Mouse (Mus musculus): Measurements from ENCODE around the gene Tpsab1.

Gene Tpsab1

DNA sequence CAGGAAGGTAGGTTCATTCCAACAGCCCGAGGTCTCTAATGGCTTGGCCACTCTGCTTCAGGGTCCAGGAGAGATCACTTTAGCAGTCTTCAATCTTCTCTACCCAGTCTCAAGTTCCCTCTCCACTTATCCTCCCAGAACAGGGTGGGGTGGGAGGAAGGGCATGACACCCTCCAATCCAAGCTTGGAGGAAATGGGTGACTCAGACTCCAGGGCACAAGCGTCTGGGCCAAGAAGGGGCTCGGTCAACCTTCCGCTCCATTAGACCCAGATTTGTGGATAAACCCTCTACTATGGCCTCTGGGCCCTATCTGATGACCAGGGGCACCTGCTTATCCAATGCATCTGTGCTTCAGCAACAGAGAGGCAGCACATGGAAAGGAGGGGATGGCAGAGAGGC is at the start of gene Tpsab1:
Gene Tpsab1 (minus strand): TSS at position 101 of the 400 bp plus-strand sequence.
- no peak for DNase-seq (ENCODE audit: low spot score)

DNA sequence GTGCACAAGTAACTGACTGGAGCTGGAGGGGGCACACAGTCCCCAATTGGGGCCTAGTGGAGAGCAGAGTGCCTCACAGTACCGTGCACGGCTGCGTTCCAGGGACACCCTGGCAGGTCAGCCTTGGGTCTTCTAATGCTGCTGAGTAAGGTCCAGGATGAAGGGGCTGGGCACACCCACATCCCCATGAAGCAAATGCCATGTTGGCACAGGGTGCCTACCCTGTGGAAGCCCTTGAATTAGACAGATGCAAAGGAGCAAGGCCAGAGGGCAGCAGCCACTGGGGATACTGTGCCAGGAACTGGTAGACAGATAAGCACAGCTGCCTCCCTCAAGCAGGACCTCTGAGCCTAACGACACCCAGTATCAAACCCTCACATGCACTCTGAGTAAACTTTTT is 49.2 kb upstream of the Tpsab1 start:
- DNase-seq (ENCODE audit: low spot score), result no peak

DNA sequence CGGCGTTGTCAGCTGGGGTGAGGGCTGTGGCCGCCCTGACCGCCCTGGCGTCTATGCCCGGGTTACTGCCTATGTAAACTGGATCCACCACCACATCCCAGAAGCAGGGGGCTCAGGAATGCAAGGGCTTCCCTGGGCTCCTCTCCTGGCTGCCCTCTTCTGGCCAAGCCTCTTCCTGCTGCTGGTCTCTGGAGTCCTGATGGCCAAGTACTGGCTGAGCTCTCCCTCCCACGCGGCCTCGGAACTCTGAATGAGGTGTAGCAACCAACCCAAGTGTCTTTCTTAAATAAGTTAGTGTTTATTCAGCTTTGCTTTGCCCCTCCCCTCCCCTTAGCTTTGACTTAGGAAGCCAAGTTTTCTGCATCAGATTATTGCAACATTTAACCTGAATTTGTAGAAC is 28.6 kb upstream of the Tpsab1 start:
- DNase-seq (ENCODE audit: low spot score), result no peak

DNA sequence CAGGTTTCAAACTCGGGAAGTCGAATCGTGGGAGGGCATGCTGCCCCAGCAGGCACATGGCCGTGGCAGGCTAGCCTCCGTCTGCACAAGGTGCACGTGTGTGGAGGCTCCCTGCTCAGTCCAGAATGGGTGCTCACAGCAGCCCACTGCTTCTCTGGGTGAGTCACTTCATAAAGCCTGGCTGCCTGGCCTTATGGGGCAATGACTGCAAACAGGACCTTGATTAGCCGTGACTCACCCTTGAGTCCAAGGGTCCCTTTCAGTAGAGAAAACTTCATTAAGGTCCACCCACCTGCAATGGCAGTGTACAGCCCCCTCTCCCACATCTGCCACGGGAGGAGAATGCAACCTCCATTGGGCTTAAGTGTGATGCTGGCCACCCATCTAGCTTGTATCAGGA is 27.1 kb upstream of the Tpsab1 start:
- DNase-seq (ENCODE audit: low spot score), result no peak

DNA sequence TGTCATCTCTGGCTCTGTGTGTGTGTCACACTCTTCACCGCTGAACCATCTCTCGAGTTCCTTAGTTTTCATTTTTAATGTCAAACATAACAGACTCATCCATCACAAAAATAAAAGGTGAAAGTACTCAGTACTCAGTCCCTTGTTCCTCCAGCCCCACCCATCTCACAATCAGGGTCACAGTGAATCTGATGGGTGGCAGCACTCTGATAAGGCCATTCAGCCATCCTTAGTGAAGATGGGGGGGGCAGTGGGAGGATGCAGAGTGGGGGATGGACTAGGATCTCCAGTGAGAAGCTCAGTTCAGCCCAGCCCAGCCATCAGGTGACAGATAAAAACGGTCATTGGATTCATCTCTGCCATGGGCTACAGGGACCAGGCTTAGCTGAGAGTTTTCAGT is 23.6 kb upstream of the Tpsab1 start, which contains the start of gene Tpsg1:
Gene Tpsg1 (plus strand): TSS at position 301 of the 400 bp plus-strand sequence.
- no peak for DNase-seq (ENCODE audit: low spot score)

DNA sequence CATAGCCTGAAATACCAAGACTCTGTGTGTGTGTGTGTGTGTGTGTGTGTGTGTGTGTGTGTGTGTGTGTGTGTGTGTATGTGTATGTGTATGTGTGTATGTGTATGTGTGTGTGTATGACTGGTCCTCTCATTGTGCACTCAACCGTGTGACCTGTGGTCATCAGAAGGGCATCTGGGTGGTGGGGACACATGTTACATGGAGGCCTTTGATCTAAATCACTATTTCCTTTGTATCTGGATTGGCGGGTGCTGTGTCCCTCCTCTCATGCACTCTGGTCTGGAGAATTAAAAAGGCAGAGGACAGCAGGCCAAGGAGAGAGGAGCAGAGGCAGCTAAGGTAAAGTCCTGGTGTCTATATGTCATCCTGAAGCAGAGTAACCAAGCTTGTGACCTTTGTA is 20.6 kb upstream of the Tpsab1 start, which contains the start of gene Tpsb2:
Gene Tpsb2 (plus strand): TSS at position 301 of the 400 bp plus-strand sequence.
- no peak for DNase-seq (ENCODE audit: low spot score)

DNA sequence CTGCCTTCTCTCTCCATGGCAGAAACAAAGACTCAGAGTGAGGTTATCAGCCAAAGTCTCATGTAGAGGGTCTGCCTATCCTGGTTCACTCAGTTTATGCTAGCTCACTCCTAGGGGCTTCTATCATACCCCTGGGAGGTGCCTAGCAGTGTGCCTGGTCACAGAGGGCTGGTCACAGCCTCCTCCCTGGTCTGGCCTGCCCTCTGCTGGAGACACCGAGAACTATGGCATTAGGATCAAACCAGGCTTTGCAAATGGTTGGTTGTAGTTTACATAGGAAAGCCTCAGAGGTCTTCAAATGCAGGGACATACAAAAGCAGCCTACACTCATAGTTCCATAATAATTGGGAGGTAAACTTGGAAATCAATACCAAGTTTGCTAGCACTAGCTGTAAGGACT is 18.4 kb upstream of the Tpsab1 start:
- peak; percentile 10 for DNase-seq (ENCODE audit: low spot score)

DNA sequence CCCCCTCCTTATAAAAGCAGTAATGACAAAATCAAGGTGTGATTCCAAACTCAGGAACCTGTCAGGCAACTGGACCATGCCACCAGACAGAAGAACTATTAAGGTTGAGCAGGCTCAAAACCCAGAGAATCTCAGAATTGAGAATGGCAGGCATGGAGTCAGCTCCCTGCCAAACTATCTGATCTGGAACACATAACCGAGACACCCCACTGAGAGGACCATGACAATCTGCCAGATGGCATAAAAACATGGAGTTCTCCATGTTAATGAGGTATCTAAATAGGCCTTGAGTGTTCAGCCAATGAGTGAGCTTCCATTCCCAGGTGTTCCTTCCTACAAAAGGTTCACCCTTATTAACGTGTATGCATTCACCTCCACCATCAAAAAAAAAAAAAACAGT is 15.9 kb upstream of the Tpsab1 start:
- DNase-seq (ENCODE audit: low spot score), result no peak

DNA sequence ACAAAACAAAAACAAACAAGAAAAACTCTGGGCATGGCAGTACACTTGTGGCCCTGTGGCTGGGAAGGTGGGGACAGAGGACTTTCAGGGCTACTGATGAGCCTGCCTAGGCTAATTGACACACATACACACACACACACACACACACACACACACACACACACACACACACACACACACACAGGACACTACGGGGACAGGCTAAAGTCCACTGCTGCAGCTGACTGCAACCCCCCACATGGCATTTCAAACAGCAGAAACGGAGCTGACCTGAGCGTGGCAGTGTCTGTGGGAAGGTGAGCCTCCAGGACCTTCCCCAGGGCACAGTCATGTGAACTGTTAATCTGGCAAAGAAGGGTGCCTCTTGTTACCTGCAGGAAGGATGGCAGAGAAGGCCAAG is 3.9 kb downstream of the Tpsab1 start:
- no peak for DNase-seq (ENCODE audit: low spot score)

DNA sequence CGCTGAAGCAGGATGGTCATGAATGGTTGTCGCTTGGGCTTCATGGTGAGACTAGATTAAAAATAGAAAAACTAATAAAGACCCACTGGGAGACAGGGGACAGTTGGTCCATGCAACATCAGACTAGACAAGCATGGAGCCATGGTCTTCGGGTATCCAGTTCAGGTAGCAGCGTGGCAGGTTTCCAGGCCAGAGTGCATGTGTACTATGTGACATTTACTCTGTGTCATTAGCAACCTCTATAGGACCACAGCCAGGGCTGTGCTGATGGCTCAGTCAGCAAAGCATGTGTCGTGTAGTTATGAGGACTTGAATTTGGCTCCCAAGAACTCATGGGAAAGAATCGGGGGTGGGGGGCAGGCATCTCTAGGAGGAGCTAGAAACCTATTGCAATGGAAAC is 5.4 kb downstream of the Tpsab1 start:
- no peak for DNase-seq (ENCODE audit: low spot score)

DNA sequence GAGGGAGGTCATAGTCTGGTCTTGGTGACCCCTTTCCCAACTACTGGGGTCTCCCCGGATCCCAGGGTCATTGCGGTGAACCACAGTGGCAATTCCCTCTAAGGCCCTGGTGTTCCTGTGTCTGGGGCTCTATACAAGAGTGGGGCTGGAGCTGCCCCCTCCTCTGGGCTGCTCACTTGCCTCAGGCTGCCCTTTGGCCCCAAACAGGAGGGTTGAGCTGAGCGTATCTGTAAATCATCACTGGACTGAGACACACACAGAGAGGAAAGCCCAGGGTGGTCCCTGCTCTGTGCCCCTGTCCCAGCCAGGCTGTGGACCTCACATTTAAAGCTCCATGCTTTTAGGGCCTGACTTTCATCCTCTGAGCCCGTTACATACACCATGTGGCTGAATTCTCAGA is 7.1 kb downstream of the Tpsab1 start:
- DNase-seq (ENCODE audit: low spot score), result no peak

DNA sequence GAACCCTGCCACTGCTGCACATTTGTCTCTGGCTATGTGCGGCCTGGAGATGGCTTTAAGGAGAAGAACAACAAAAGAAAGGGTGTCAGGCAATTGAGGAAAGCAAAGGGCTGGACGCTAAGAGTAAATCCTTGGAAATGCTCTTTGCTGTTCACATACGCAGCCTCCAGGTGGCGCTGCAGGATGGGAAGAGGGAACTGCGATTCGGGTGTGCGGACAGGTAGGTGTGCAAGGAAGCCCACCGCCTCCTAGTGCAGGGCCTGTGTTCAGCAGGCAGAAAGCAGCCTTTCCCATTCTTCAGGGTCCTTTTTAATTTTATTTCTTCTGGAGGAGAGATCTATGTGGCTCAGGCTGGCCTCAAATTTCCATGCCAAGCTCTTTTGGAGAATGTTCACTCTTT is 11.4 kb downstream of the Tpsab1 start:
- peak; percentile 40 for DNase-seq (ENCODE audit: low spot score)

DNA sequence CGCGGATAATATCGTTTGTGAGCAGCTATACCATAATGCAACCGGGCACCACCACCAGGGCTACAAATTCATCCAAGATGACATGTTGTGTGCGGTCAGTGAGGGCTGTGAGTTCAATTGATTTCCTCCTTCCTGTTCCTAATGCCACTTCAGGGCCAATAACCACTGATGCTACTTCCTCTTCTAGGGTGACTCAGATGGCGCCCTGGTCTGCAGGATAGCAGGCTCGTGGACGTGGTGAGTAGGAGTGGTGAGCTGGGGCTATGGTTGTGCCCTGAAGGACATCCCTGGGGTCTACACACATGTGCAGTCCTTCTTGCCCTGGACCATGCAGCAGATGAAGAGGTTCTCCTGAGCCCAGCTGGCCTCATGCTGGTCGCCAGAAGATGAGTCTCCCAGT is 13.0 kb downstream of the Tpsab1 start:
- no peak for DNase-seq (ENCODE audit: low spot score)

DNA sequence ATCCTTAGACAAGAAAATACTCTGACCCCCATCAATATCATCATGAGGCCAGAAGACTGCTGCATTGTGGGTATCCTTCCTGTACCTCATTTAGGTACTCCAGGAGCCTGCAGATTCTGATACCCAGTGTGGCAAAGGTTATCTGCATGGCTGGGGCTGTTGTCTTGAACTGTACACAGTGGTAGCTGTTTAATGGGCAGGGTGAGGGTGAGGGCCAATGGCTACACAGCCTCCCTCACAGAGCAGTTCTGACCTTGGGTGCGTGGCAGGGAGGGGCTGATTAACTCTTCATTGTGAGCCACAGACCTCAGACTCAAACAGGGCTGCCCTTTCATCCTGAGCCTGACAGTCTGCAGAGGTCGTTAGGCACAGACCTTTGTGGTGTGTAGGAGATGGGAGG is 22.4 kb downstream of the Tpsab1 start:
- no peak for DNase-seq (ENCODE audit: low spot score)

DNA sequence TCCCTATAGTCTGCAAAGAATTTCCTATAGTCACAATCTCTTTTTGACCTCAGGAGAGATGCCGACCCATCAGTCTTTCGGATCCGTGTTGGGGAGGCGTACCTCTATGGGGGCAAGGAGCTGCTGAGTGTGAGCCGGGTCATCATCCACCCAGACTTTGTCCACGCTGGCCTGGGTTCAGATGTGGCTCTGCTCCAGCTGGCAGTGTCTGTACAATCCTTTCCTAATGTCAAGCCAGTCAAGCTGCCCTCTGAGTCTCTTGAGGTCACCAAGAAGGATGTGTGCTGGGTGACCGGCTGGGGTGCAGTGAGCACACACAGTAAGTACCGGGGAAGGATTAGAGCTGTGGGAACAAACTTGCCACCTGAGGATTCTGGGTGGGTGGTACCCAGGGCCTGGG is 24.5 kb downstream of the Tpsab1 start:
- DNase-seq (ENCODE audit: low spot score), result no peak

DNA sequence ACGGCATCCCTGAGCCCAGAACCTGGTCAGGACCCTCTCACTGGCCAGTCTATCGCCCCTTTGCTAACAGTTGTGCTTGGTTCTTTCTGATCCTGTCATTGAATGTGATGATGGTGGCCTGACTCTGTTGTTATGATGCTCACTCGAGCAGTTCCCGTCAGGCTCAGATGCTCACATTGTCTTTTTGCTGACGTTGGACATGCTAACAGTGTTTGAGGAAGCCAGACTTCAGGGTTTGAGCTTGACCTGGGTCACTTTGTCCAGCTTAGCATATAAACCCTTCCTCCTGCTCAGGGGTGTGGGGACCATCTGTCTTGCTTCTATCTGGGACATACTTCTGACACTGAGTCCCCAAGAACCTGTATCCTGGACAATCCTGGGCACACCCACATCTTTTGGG is 27.0 kb downstream of the Tpsab1 start, which contains the start of gene Prss29:
Gene Prss29 (plus strand): TSS at position 301 of the 400 bp plus-strand sequence.
- DNase-seq (ENCODE audit: low spot score), result no peak

DNA sequence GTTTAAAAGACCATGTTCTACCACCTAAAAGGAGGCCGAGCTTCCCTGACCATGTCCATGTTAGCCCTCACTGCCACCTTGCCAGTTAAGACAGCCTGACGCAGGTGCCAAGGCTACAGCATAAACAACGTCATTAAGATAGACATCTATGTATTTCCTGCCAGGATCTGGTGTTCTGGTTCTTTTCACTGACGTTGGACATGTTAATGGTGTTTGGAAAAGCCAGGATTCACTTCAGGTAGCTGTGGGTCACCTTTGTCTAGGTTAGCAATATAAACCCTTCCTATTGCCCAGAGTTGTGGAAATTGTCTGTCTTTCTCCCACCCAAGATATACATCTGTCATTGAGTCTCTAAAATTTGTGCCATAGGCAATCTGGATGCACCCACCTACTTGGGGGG is 37.0 kb downstream of the Tpsab1 start, which contains the start of gene Prss28:
Gene Prss28 (plus strand): TSS at position 301 of the 400 bp plus-strand sequence.
- DNase-seq (ENCODE audit: low spot score), result no peak

DNA sequence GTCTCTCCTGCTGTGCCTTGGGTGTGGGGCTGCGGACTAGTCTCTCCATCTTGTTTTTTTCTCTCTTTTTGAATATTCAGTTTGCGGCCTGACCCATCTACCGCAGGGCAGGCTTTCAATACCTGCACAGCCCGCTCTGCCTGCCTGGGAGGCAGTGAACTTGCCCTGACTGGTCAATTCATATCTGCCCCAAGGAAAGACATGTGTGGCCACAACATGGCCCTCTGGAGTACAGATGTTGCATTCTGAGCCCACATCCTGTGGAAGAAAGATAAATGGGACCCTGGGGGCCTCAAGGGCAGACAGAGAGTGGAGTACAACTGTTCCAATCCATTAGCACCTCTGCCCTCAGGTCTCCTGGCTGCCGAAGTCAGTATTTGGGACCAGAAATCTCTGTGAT is 47.3 kb downstream of the Tpsab1 start, which contains the start of gene Prss34:
Gene Prss34 (plus strand): TSS at position 301 of the 400 bp plus-strand sequence.
- DNase-seq (ENCODE audit: low spot score), result no peak

DNA sequence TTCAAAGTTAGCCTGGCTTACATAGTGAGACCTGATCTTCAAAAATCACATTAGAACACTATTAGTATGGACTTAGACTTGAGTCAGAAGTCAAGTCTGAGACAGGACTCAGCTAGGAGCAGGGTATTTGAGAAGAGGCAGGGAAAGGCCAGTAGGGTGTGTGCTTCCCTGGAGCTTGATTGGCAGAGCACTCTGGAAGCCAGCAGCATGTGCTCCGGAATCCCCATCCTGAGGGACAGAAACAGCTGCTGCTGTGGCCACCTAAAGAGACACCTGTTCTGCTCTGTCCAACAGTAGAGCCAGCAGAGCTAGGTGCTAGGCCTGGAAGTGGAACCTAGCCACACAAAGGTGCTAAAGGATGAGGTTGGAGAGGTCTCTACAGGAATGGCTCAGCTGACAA is 51.3 kb downstream of the Tpsab1 start:
- DNase-seq (ENCODE audit: low spot score), result no peak

DNA sequence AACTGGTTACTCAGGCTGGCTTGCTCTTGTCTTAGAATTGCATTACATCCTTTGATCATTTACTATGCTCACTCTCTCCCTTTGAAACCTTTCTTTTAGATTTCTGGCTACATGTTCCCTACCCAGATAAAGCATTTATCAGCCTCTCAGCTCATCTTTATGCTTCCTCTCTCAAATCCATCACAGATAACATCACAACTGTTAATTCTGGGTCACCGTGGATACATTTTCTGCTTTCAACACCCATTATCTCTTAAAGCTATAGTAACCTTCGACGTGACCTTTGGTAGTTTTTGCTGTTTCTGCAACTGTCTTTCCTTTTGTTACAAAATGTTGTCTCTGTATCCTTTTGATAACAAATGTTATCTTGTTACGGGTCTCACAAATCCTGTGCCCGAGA is 51.9 kb downstream of the Tpsab1 start:
- no peak for DNase-seq (ENCODE audit: low spot score)

All from c-Kit-positive CD71-positive TER-119-positive erythroid progenitor cells, embryonic 14.5 days (primary cell).